Mouse (Mus musculus) ES-E14 (cell line): ENCODE measurements around the gene Xcl1.

Experiments
- CHD2 ChIP-seq: IDR thresholded peaks from 2 replicates; pipeline ENCODE4 v1.6.1; 2014; ENCODE audit warnings: mild to moderate bottlenecking, low read depth, low read length, inconsistent platforms
- HCFC1 ChIP-seq: IDR thresholded peaks from 2 replicates; pipeline ENCODE4 v1.6.1; 2012; ENCODE audit warnings: low read length, inconsistent platforms, borderline replicate concordance; ENCODE audit not compliant: insufficient read depth
- MAFK ChIP-seq: IDR thresholded peaks from 2 replicates; pipeline ENCODE4 v1.6.1; 2014; ENCODE audit warnings: mild to moderate bottlenecking, low read depth, low read length, inconsistent platforms; ENCODE audit not compliant: insufficient read depth
- ZC3H11A ChIP-seq: IDR thresholded peaks from 2 replicates; pipeline ENCODE4 v1.6.1; 2012; ENCODE audit warnings: low read depth, mild to moderate bottlenecking, inconsistent platforms, low read length, borderline replicate concordance
- ZNF384 ChIP-seq: IDR thresholded peaks from 2 replicates; pipeline ENCODE4 v1.6.1; 2012; ENCODE audit warnings: low read depth, low read length, inconsistent platforms

GRCm38 (mm10) chr1:164931135-164931534, 4.2 kb downstream of the Xcl1 start:
- TF ChIP-seq CHD2 (no peak), MAFK (no peak), ZNF384 (no peak), ZC3H11A (no peak), HCFC1 (no peak)
